Comparison of ENCODE assay signal across 8 mouse cellular contexts in the genomic region with DNA sequence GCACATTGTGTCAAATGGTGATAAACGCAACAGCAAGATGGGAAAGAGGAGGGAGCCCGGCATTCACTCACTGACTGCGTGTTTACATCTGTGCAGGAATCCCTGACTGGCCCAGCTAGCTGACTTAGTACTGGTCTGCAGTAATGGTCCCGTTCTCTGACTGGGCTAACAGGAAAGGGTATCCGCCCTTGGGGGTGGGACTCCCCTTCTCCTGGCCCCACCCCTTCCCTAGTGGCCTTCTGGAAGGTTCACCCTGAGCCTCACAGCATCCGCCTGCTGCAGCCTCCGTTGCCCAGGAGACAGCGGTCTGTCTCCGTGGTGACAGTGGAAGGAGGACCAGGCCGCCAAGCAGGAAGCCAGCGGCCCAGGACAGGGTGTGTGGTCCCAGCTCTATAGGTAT. TPM values are rescaled to one million over a fixed set of nuclear protein-coding genes. Genes with fewer than 3 reads are reported as not detected.
DNase-seq lines count a peak whose midpoint lies in the region; ATAC-seq and TF ChIP-seq lines count a peak whose summit lies in the region.

No protein-coding gene starts in this region.

- TF ChIP-seq CTCF in layer of hippocampus, adult 2 months (conservative IDR thresholded peaks at IDR 0.05): no peak

- H3K27ac ChIP-seq in layer of hippocampus, adult 2 months: peak overlapping the region; percentile 55
- H3K27ac ChIP-seq in hindbrain, embryonic 15.5 days (replicated peaks): no peak overlapping the region

- no peaks in the 10 kb centered on the region for H3K9me3 ChIP-seq in hindbrain, embryonic 15.5 days

- ATAC-seq in hindbrain, embryonic 15.5 days (ENCODE audit: low FRiP score, low read depth): 0 out of 2 replicates have a peak, but pooled peaks have one; percentile 33

- 8% methylated on average over 11 of the region's 11 CpGs for WGBS in hindbrain, embryonic 15.5 days

- 0 out of 2 replicates have a peak overlapping the region, but pooled peaks have one; percentile 1 for H3K4me2 ChIP-seq in hindbrain, embryonic 15.5 days

- H3K4me1 ChIP-seq in hindbrain, embryonic 15.5 days (replicated peaks): peaks cover 25% of the 10 kb centered on the region

- no peaks in the 10 kb centered on the region for H3K36me3 ChIP-seq in hindbrain, embryonic 15.5 days

- H3K27me3 ChIP-seq in hindbrain, embryonic 15.5 days: no peaks in the 10 kb centered on the region; the same call in 1 of the 2 replicates

- DNase-seq in layer of hippocampus, adult 2 months (ENCODE audit: low spot score in 2 of 2): peak; percentile 33 to 41
- DNase-seq in layer of hippocampus, adult 9-10 months (ENCODE audit: low spot score): no peak
- DNase-seq in cerebellum, postnatal 25 days: peak; percentile 26 to 27
- DNase-seq in retina, embryonic 14.5 days (ENCODE audit: low spot score): peak; percentile 24
- no peak for DNase-seq in spleen, postnatal 14 days (ENCODE audit: low spot score in 2 of 2)
- no peak for DNase-seq in gastrocnemius, postnatal 25 days
- DNase-seq in heart, adult 8-10 months (ENCODE audit: low spot score): no peak

- peak overlapping the region; percentile 27 for H3K4me3 ChIP-seq in layer of hippocampus, adult 2 months
- H3K4me3 ChIP-seq in hindbrain, embryonic 15.5 days: no peak overlapping the region

- no peak overlapping the region for H3K9ac ChIP-seq in hindbrain, embryonic 15.5 days

RNA-seq across cellular contexts. Expression of gene Mmp17, which starts 6.9 kb away (rescaled TPM):
- 100 to 1,000 TPM; 126 to 133 TPM for total RNA-seq in layer of hippocampus, adult 2 months (2021)
- 11.7 and 13.5 TPM in 2 replicates for polyA plus RNA-seq in hindbrain, embryonic 15.5 days (2015; fragmentation: Nextera tagmentation; extraction: Ambion mirVana)
- total RNA-seq in gastrocnemius, postnatal 25 days (2021): under 1 TPM; 0.33 to 0.43 TPM
- under 1 TPM; 0.53 to 0.91 (median 0.77) TPM for total RNA-seq in heart, adult 8-10 months (2022)

Comparison
In these comparisons a context has a peak if more than half of its experiments do, and no peak if none do; other contexts are left out.
1. DNase-seq: peak in layer of hippocampus, adult 2 months (2 of 2), cerebellum, postnatal 25 days (2 of 2) and retina, embryonic 14.5 days (single experiment); none in layer of hippocampus, adult 9-10 months (single experiment), spleen, postnatal 14 days (0 of 2), gastrocnemius, postnatal 25 days (single experiment) and heart, adult 8-10 months (single experiment).
2. RNA of gene Mmp17, which starts 6.9 kb away (total RNA-seq): 126 to 133 TPM in layer of hippocampus, adult 2 months; 0.53 to 0.91 TPM in heart, adult 8-10 months and 0.33 to 0.43 TPM in gastrocnemius, postnatal 25 days; every median in the first group is over 10 times any median in the second.